Mouse (Mus musculus) MEL (cell line): ENCODE results near the gene Pknox2. TPM values are rescaled to one million over a fixed set of nuclear protein-coding genes. Genes with fewer than 3 reads are reported as not detected.

ENCODE experiments used
- DNase-seq: peaks from one replicate; pipeline ENCODE4 v3.0.0; 2011; ENCODE audit warnings: low read depth, low spot score
- H3K27ac ChIP-seq: 2 replicates; pipeline ENCODE4 v1.5.1; 2012; ENCODE audit warnings: low read depth, mild to moderate bottlenecking, control low read depth, low read length, moderate library complexity; ENCODE audit not compliant: control insufficient read depth
- H3K27me3 ChIP-seq, 2 experiments: fragments of 150-350 bp in 1 of 2; sonication (generic) in 1 of 2; 2 replicates each; pipeline ENCODE4 v1.6.1; 2012; ENCODE audit warnings: low read length in 2 of 2, mild to moderate bottlenecking in 2 of 2, improper control_type of control experiment in 1 of 2, moderate library complexity in 1 of 2; ENCODE audit not compliant: insufficient read depth in 2 of 2, control insufficient read depth in 1 of 2
- H3K36me3 ChIP-seq, 2 experiments: 2 replicates each; pipeline ENCODE4 v1.6.1; 2012 to 2014; ENCODE audit warnings: low read length in 2 of 2, improper control_type of control experiment in 1 of 2, inconsistent platforms in 1 of 2, mild to moderate bottlenecking in 1 of 2; ENCODE audit not compliant: insufficient read depth in 2 of 2, control insufficient read depth in 1 of 2
- H3K4me1 ChIP-seq, 2 experiments: fragments of 150-350 bp in 1 of 2; sonication (generic) in 1 of 2; 2 replicates each; pipeline ENCODE4 v1.6.1; 2012; ENCODE audit warnings: low read length in 2 of 2, improper control_type of control experiment in 1 of 2, mild to moderate bottlenecking in 1 of 2; ENCODE audit not compliant: insufficient read depth in 2 of 2, control insufficient read depth in 1 of 2
- H3K4me3 ChIP-seq, 2 experiments: fragments of 150-350 bp in 1 of 2; sonication (generic) in 1 of 2; 2 replicates each; pipeline ENCODE4 v1.5.1; 2012; ENCODE audit warnings: low read depth in 2 of 2, low read length in 2 of 2, mild to moderate bottlenecking in 2 of 2, moderate library complexity in 2 of 2, control low read depth in 1 of 2, improper control_type of control experiment in 1 of 2; ENCODE audit not compliant: control insufficient read depth in 1 of 2, insufficient read depth in 1 of 2
- H3K79me2 ChIP-seq: 2 replicates; pipeline ENCODE4 v1.6.1; 2012; ENCODE audit warnings: mild to moderate bottlenecking, low read length, moderate library complexity; ENCODE audit not compliant: control insufficient read depth, poor library complexity, insufficient read depth
- H3K9ac ChIP-seq: 2 replicates; pipeline ENCODE4 v1.6.1; 2012; ENCODE audit warnings: low read depth, mild to moderate bottlenecking, control low read depth, low read length, moderate library complexity; ENCODE audit not compliant: control insufficient read depth, poor library complexity, severe bottlenecking
- H3K9me3 ChIP-seq: fragments of 150-350 bp; sonication (generic); replicated peaks from 2 replicates; pipeline ENCODE4 v1.6.1; 2012; ENCODE audit warnings: mild to moderate bottlenecking, low read length, improper control_type of control experiment, moderate library complexity; ENCODE audit not compliant: insufficient read depth
- BHLHE40 ChIP-seq: IDR thresholded peaks from 2 replicates; pipeline ENCODE4 v1.6.1; 2012; ENCODE audit warnings: low read depth, mild to moderate bottlenecking, inconsistent platforms, low read length, improper control_type of control experiment, borderline replicate concordance
- CHD1 ChIP-seq: IDR thresholded peaks from 2 replicates; pipeline ENCODE4 v1.6.1; 2012; ENCODE audit warnings: low read depth, mild to moderate bottlenecking, inconsistent platforms, low read length, improper control_type of control experiment
- CHD2 ChIP-seq: IDR thresholded peaks from 2 replicates; pipeline ENCODE4 v1.6.1; 2011; ENCODE audit warnings: low read length, improper control_type of control experiment
- CTCF ChIP-seq, 3 experiments: IDR thresholded peaks in 2 of 3; conservative IDR thresholded peaks in 1 of 3; 2 replicates each; pipeline ENCODE4 v1.5.1; 2011 to 2012; ENCODE audit warnings: low read length in 3 of 3, low read depth in 2 of 3, mild to moderate bottlenecking in 2 of 3, improper control_type of control experiment in 1 of 3, inconsistent platforms in 1 of 3, mixed read lengths in 1 of 3, moderate library complexity in 1 of 3; ENCODE audit not compliant: control insufficient read depth in 1 of 3, insufficient read depth in 1 of 3, poor library complexity in 1 of 3, severe bottlenecking in 1 of 3
- EP300 ChIP-seq, 2 experiments: IDR thresholded peaks; 2 replicates each; pipeline ENCODE4 v1.6.1; 2011; ENCODE audit warnings: improper control_type of control experiment in 2 of 2, low read length in 2 of 2, low read depth in 1 of 2, mild to moderate bottlenecking in 1 of 2
- ETS1 ChIP-seq: IDR thresholded peaks from 2 replicates; pipeline ENCODE4 v1.6.1; 2012; ENCODE audit warnings: low read depth, mild to moderate bottlenecking, inconsistent platforms, low read length, improper control_type of control experiment, moderate library complexity
- GABPA ChIP-seq: IDR thresholded peaks from 2 replicates; pipeline ENCODE4 v1.6.1; 2012; ENCODE audit warnings: low read depth, mild to moderate bottlenecking, inconsistent platforms, low read length, improper control_type of control experiment, moderate library complexity
- GATA1 ChIP-seq: IDR thresholded peaks from 2 replicates; pipeline ENCODE4 v1.6.1; 2011; ENCODE audit warnings: low read depth, low read length, improper control_type of control experiment
- HCFC1 ChIP-seq: IDR thresholded peaks from 2 replicates; pipeline ENCODE4 v1.6.1; 2012; ENCODE audit warnings: low read depth, mild to moderate bottlenecking, inconsistent platforms, low read length, improper control_type of control experiment, moderate library complexity
- KAT2A ChIP-seq: conservative IDR thresholded peaks from 2 replicates; pipeline ENCODE4 v1.6.1; 2012; ENCODE audit warnings: low read depth, low read length, improper control_type of control experiment, inconsistent platforms
- MAFK ChIP-seq: IDR thresholded peaks from 2 replicates; pipeline ENCODE4 v1.6.1; 2011; ENCODE audit warnings: low read depth, mild to moderate bottlenecking, low read length, improper control_type of control experiment, borderline replicate concordance
- MAX ChIP-seq: IDR thresholded peaks from 2 replicates; pipeline ENCODE4 v1.6.1; 2011; ENCODE audit warnings: low read length, improper control_type of control experiment
- MEF2A ChIP-seq: IDR thresholded peaks from 2 replicates; pipeline ENCODE4 v1.6.1; 2014; ENCODE audit warnings: low read depth, mild to moderate bottlenecking, inconsistent platforms, low read length, improper control_type of control experiment; ENCODE audit not compliant: poor library complexity, insufficient replicate concordance, severe bottlenecking; ENCODE audit errors: extremely low read depth
- MYB ChIP-seq: IDR thresholded peaks from 2 replicates; pipeline ENCODE4 v1.6.1; 2011; ENCODE audit warnings: mild to moderate bottlenecking, low read depth, low read length, improper control_type of control experiment
- NELFE ChIP-seq: IDR thresholded peaks from 2 replicates; pipeline ENCODE4 v1.6.1; 2011; ENCODE audit warnings: low read depth, low read length, improper control_type of control experiment
- NRF1 ChIP-seq: IDR thresholded peaks from 2 replicates; pipeline ENCODE4 v1.6.1; 2014; ENCODE audit warnings: low read depth, mild to moderate bottlenecking, inconsistent platforms, low read length, improper control_type of control experiment, moderate library complexity; ENCODE audit not compliant: poor library complexity, insufficient read depth, severe bottlenecking
- POLR2A ChIP-seq, 2 experiments: IDR thresholded peaks; 2 replicates each; pipeline ENCODE4 v1.6.1; 2011 to 2012; ENCODE audit warnings: low read length in 2 of 2, mild to moderate bottlenecking in 2 of 2, control low read depth in 1 of 2, improper control_type of control experiment in 1 of 2, low read depth in 1 of 2, moderate library complexity in 1 of 2; ENCODE audit not compliant: control insufficient read depth in 1 of 2, insufficient read depth in 1 of 2, poor library complexity in 1 of 2
- POLR2AphosphoS2 ChIP-seq: IDR thresholded peaks from 2 replicates; pipeline ENCODE4 v1.6.1; 2011; ENCODE audit warnings: low read length, improper control_type of control experiment
- POLR2AphosphoS5 ChIP-seq: IDR thresholded peaks from 2 replicates; pipeline ENCODE4 v1.6.1; 2012; ENCODE audit warnings: low read depth, borderline replicate concordance, mild to moderate bottlenecking, inconsistent platforms, low read length, moderate library complexity, mixed read lengths
- RAD21 ChIP-seq: IDR thresholded peaks from 2 replicates; pipeline ENCODE4 v1.6.1; 2011; ENCODE audit warnings: mild to moderate bottlenecking, low read depth, low read length, improper control_type of control experiment
- RCOR1 ChIP-seq: IDR thresholded peaks from 2 replicates; pipeline ENCODE4 v1.6.1; 2012; ENCODE audit warnings: low read depth, mild to moderate bottlenecking, inconsistent platforms, low read length, improper control_type of control experiment
- SIN3A ChIP-seq: IDR thresholded peaks from 2 replicates; pipeline ENCODE4 v1.6.1; 2012; ENCODE audit warnings: low read length, improper control_type of control experiment, inconsistent platforms
- TAL1 ChIP-seq: IDR thresholded peaks from 2 replicates; pipeline ENCODE4 v1.6.1; 2012; ENCODE audit warnings: mild to moderate bottlenecking, inconsistent platforms, low read length, moderate library complexity, mixed read lengths
- TCF12 ChIP-seq: IDR thresholded peaks from 2 replicates; pipeline ENCODE4 v1.6.1; 2014; ENCODE audit warnings: low read depth, mild to moderate bottlenecking, inconsistent platforms, low read length, improper control_type of control experiment, moderate library complexity
- UBTF ChIP-seq: IDR thresholded peaks from 2 replicates; pipeline ENCODE4 v1.6.1; 2012; ENCODE audit warnings: low read depth, mild to moderate bottlenecking, inconsistent platforms, low read length, improper control_type of control experiment, moderate library complexity, borderline replicate concordance; ENCODE audit not compliant: insufficient read depth
- ZC3H11A ChIP-seq: IDR thresholded peaks from 2 replicates; pipeline ENCODE4 v1.6.1; 2012; ENCODE audit warnings: low read depth, mild to moderate bottlenecking, inconsistent platforms, low read length, improper control_type of control experiment
- ZKSCAN1 ChIP-seq: IDR thresholded peaks from 2 replicates; pipeline ENCODE4 v1.6.1; 2012; ENCODE audit warnings: low read depth, mild to moderate bottlenecking, inconsistent platforms, low read length, improper control_type of control experiment, moderate library complexity
- ZNF384 ChIP-seq: IDR thresholded peaks from 2 replicates; pipeline ENCODE4 v1.6.1; 2012; ENCODE audit warnings: low read depth, mild to moderate bottlenecking, inconsistent platforms, low read length, improper control_type of control experiment
- polyA plus RNA-seq, 2 experiments: library from polyadenylated mRNA; stranded (reverse) in 1 of 2; unstranded in 1 of 2; fragments of >175 nt in 1 of 2; fragments of >200 nt in 1 of 2; gene quantifications; 2 replicates each; pipeline versions ENCODE4 v1.2.1 to v1.2.4; 2012; ENCODE audit warnings: low replicate concordance in 2 of 2, low read depth in 1 of 2; ENCODE audit not compliant: insufficient read length in 2 of 2, insufficient read depth in 1 of 2, missing spikeins in 1 of 2
- total RNA-seq: library from RNA; depleted of rRNA; stranded (reverse); fragments of 300-350 nt; gene quantifications from 2 replicates; pipeline ENCODE4 v1.2.3, GENCODE M21; 2012

Gene Pknox2
- total and polyA plus RNA-seq, 3 experiments = not detected

- H3K27me3 ChIP-seq = peaks cover 0 to 2% of the 10 kb centered on the region in 2 experiments; a peak in 1 of 4 replicates
- no peaks in the 10 kb centered on the region for H3K36me3 ChIP-seq
- no peaks in the 10 kb centered on the region for H3K9me3 ChIP-seq
- no peaks in the 10 kb centered on the region for H3K4me1 ChIP-seq
- no peak for DNase-seq
- H3K27ac ChIP-seq = no peak overlapping the region
- no peak overlapping the region for H3K4me3 ChIP-seq
- no peak overlapping the region for H3K9ac ChIP-seq
- TF ChIP-seq RAD21 = no peak
- TF ChIP-seq HCFC1 = no peak
- TF ChIP-seq UBTF = no peak
- no peak for TF ChIP-seq POLR2AphosphoS5
- no peak for TF ChIP-seq RCOR1
- no peak for TF ChIP-seq CHD1
- no peak for TF ChIP-seq SIN3A
- TF ChIP-seq ZKSCAN1 = no peak
- TF ChIP-seq POLR2A (IDR thresholded peaks at IDR 0.05; ENCODE audit: control insufficient read depth in 1 of 2, insufficient read depth in 1 of 2, low read depth in 1 of 2, low read length in 2 of 2, poor library complexity in 1 of 2) = no peak
- no peak for TF ChIP-seq GABPA
- TF ChIP-seq POLR2AphosphoS2 = no peak
- TF ChIP-seq MYB = no peak
- TF ChIP-seq GATA1 = no peak
- no peak for TF ChIP-seq NRF1
- no peak for TF ChIP-seq MEF2A
- no peak for TF ChIP-seq EP300 (IDR thresholded peaks at IDR 0.05; ENCODE audit: low read depth in 1 of 2, low read length in 2 of 2)
- H3K79me2 ChIP-seq = no peaks in the 10 kb centered on the region
Measured at GRCm38 (mm10) chr9:37145616-37146352, 1.4 kb downstream of the Pknox2 start.

GRCm38 (mm10) chr9:37145151-37145615 lies 2.0 kb downstream of the Pknox2 start:
- Histone ChIP-seq H3K4me3 (no peak overlapping the region), H3K79me2 (no peaks in the 10 kb centered on the region)
- no peak for TF ChIP-seq NELFE
- no peak for TF ChIP-seq MAFK
- TF ChIP-seq CTCF (IDR thresholded peaks at IDR 0.05 in 2 of 3, conservative IDR thresholded peaks at IDR 0.05 in 1 of 3; ENCODE audit: control insufficient read depth in 1 of 3, insufficient read depth in 1 of 3, low read depth in 2 of 3, low read length in 3 of 3, poor library complexity in 1 of 3, severe bottlenecking in 1 of 3) = no peak
- no peak for TF ChIP-seq TAL1
- no peak for TF ChIP-seq ETS1
- no peak for TF ChIP-seq KAT2A
- no peak for TF ChIP-seq UBTF
- TF ChIP-seq BHLHE40 = no peak
- TF ChIP-seq ZC3H11A = no peak
- no peak for TF ChIP-seq MAX
- no peak for TF ChIP-seq TCF12
- TF ChIP-seq SIN3A = no peak
- no peak for TF ChIP-seq CHD2
- TF ChIP-seq ZNF384 = no peak
- TF ChIP-seq MYB = no peak
- TF ChIP-seq ZKSCAN1 = no peak
- TF ChIP-seq RAD21 = no peak

More at GRCm38 (mm10) chr9:37145151-37145615, 2.0 kb downstream of the Pknox2 start:
- Histone ChIP-seq H3K4me1 (no peaks in the 10 kb centered on the region), H3K36me3 (no peaks in the 10 kb centered on the region), H3K9me3 (no peaks in the 10 kb centered on the region), H3K27ac (no peak overlapping the region), H3K9ac (no peak overlapping the region), H3K27me3 (peaks cover 0 to 2% of the 10 kb centered on the region in 2 experiments; a peak in 1 of 4 replicates)
- DNase-seq = no peak
